Mouse (Mus musculus): ENCODE measurements around the gene Hist1h2ai. TPM values are rescaled to one million over a fixed set of nuclear protein-coding genes. Genes with fewer than 3 reads are reported as not detected.
"Not testable (repeated sequence)": the region's sequence is repeated elsewhere in the genome, so short reads cannot be mapped to it uniquely, and the experiment has no call there.

Hist1h2ai gene
- polyA plus RNA-seq, 1 experiment from 2014 or later: 22.9 TPM

GRCm38 (mm10) chr13:21745006-21745405, 28.8 kb downstream of the Hist1h2ai start:
- Histone ChIP-seq H3K9me3 (no peaks in the 10 kb centered on the region), H3K4me3 (no peak overlapping the region), H3K27ac (no peak overlapping the region), H3K4me1 (replicated peaks) (peaks cover 20% of the 10 kb centered on the region), H3K27me3 (ENCODE audit: insufficient read depth, poor library complexity, severe bottlenecking) (no peaks in the 10 kb centered on the region), H3K36me3 (no peaks in the 10 kb centered on the region)
- no peak for DNase-seq (ENCODE audit: low spot score)
- 98% methylated on average over 1 of the region's 1 CpGs for WGBS

- H3K36me3 ChIP-seq: no peaks in the 10 kb centered on the region
- 5% methylated on average over 5 of the region's 5 CpGs for WGBS
- peak overlapping the region; percentile 65 for H3K4me3 ChIP-seq
- DNase-seq (ENCODE audit: low spot score): peak; percentile 58
- H3K9me3 ChIP-seq: no peaks in the 10 kb centered on the region
- H3K4me1 ChIP-seq (replicated peaks): peaks cover 49% of the 10 kb centered on the region
- H3K27ac ChIP-seq: peak overlapping the region; percentile 95
- H3K27me3 ChIP-seq (ENCODE audit: insufficient read depth, poor library complexity, severe bottlenecking): no peaks in the 10 kb centered on the region
Measured at GRCm38 (mm10) chr13:21749387-21750158, 33.4 kb downstream of the Hist1h2ai start.

- peaks cover 57% of the 10 kb centered on the region for H3K4me1 ChIP-seq (replicated peaks)
- H3K9me3 ChIP-seq; H3K27me3 ChIP-seq (ENCODE audit: insufficient read depth, poor library complexity, severe bottlenecking); H3K36me3 ChIP-seq: not testable (repeated sequence)
- peak within 1 kb of the TSS; percentile 65 for H3K4me3 ChIP-seq
- under 1% methylated on average over 52 of the region's 56 CpGs for WGBS
- peak; percentile 94 for DNase-seq (ENCODE audit: low spot score)
- peak within 1 kb of the TSS; percentile 95 for H3K27ac ChIP-seq
Measured at GRCm38 (mm10) chr13:21750159-21751017, 34.2 kb downstream of the Hist1h2ai start, which contains the start of gene Hist1h4k. TSS of gene Hist1h4k (minus strand) at chr13:21750505.

GRCm38 (mm10) chr13:21751417-21751816, 35.2 kb downstream of the Hist1h2ai start:
- H3K9me3 ChIP-seq: no peaks in the 10 kb centered on the region
- peak overlapping the region; percentile 95 for H3K27ac ChIP-seq
- no peaks in the 10 kb centered on the region for H3K36me3 ChIP-seq
- no peaks in the 10 kb centered on the region for H3K27me3 ChIP-seq (ENCODE audit: insufficient read depth, poor library complexity, severe bottlenecking)
- 0 out of 2 replicates have a peak overlapping the region, but pooled peaks have one; percentile 54 for H3K4me3 ChIP-seq
- peaks cover 62% of the 10 kb centered on the region for H3K4me1 ChIP-seq (replicated peaks)
- DNase-seq (ENCODE audit: low spot score): no peak

GRCm38 (mm10) chr13:21751827-21752226, 35.6 kb downstream of the Hist1h2ai start:
- no peak for DNase-seq (ENCODE audit: low spot score)
- H3K36me3 ChIP-seq: no peaks in the 10 kb centered on the region
- peak overlapping the region; percentile 54 for H3K4me3 ChIP-seq
- 74% methylated on average over 3 of the region's 3 CpGs for WGBS
- peaks cover 62% of the 10 kb centered on the region for H3K4me1 ChIP-seq (replicated peaks)
- no peaks in the 10 kb centered on the region for H3K27me3 ChIP-seq (ENCODE audit: insufficient read depth, poor library complexity, severe bottlenecking)
- no peaks in the 10 kb centered on the region for H3K9me3 ChIP-seq
- peak overlapping the region; percentile 95 for H3K27ac ChIP-seq

- WGBS: 50% methylated on average over 3 of the region's 3 CpGs
- H3K27me3 ChIP-seq (ENCODE audit: insufficient read depth, poor library complexity, severe bottlenecking): no peaks in the 10 kb centered on the region
- H3K4me3 ChIP-seq: peak overlapping the region; percentile 54
- peak overlapping the region; percentile 95 for H3K27ac ChIP-seq
- DNase-seq (ENCODE audit: low spot score): peak; percentile 28
- H3K36me3 ChIP-seq: no peaks in the 10 kb centered on the region
- no peaks in the 10 kb centered on the region for H3K9me3 ChIP-seq
- peaks cover 60% of the 10 kb centered on the region for H3K4me1 ChIP-seq (replicated peaks)
Measured at GRCm38 (mm10) chr13:21752356-21752755, 36.1 kb downstream of the Hist1h2ai start.

GRCm38 (mm10) chr13:21753051-21753523, 36.9 kb downstream of the Hist1h2ai start:
- no peaks in the 10 kb centered on the region for H3K36me3 ChIP-seq
- peak overlapping the region; percentile 54 for H3K4me3 ChIP-seq
- H3K4me1 ChIP-seq (replicated peaks): peaks cover 57% of the 10 kb centered on the region
- no peaks in the 10 kb centered on the region for H3K9me3 ChIP-seq
- peak; percentile 18 for DNase-seq (ENCODE audit: low spot score)
- 3% methylated on average over 10 of the region's 10 CpGs for WGBS
- H3K27ac ChIP-seq: peak overlapping the region; percentile 95
- H3K27me3 ChIP-seq (ENCODE audit: insufficient read depth, poor library complexity, severe bottlenecking): no peaks in the 10 kb centered on the region

GRCm38 (mm10) chr13:21753524-21754285, 37.5 kb downstream of the Hist1h2ai start, which contains the start of the genes Hist1h2ak and Hist1h2bn:
TSS of gene Hist1h2ak (minus strand) at chr13:21753827.
TSS of gene Hist1h2bn (plus strand) at chr13:21754123.
- H3K27me3 ChIP-seq (ENCODE audit: insufficient read depth, poor library complexity, severe bottlenecking); H3K36me3 ChIP-seq; H3K9me3 ChIP-seq: not testable (repeated sequence)
- Histone ChIP-seq H3K4me3 (peak within 1 kb of the TSS; percentile 55), H3K4me1 (replicated peaks) (peaks cover 51% of the 10 kb centered on the region), H3K27ac (peak within 1 kb of the TSS; percentile 95)
- peak; percentile 77 for DNase-seq (ENCODE audit: low spot score)
- under 1% methylated on average over 50 of the region's 50 CpGs for WGBS

- not testable (repeated sequence) for H3K9me3 ChIP-seq; H3K36me3 ChIP-seq; H3K27me3 ChIP-seq (ENCODE audit: insufficient read depth, poor library complexity, severe bottlenecking)
- H3K4me1 ChIP-seq (replicated peaks): peaks cover 44% of the 10 kb centered on the region
- peak overlapping the region; percentile 55 for H3K4me3 ChIP-seq
- peak overlapping the region; percentile 89 for H3K27ac ChIP-seq
- WGBS: 1% methylated on average over 26 of the region's 26 CpGs
- DNase-seq (ENCODE audit: low spot score): peak; percentile 51
Measured at GRCm38 (mm10) chr13:21754294-21755001, 38.2 kb downstream of the Hist1h2ai start.

- DNase-seq (ENCODE audit: low spot score): no peak
- Histone ChIP-seq H3K4me1 (replicated peaks) (peaks cover 41% of the 10 kb centered on the region), H3K27ac (peak overlapping the region; percentile 89), H3K27me3 (ENCODE audit: insufficient read depth, poor library complexity, severe bottlenecking) (no peaks in the 10 kb centered on the region), H3K36me3 (no peaks in the 10 kb centered on the region), H3K4me3 (peak overlapping the region; percentile 55; the same call in 1 of the 2 replicates), H3K9me3 (no peaks in the 10 kb centered on the region)
- WGBS: 79% methylated on average over 1 of the region's 1 CpGs
Measured at GRCm38 (mm10) chr13:21755707-21756106, 39.5 kb downstream of the Hist1h2ai start.

Measured in hindbrain, embryonic 10.5 days (tissue).